Mouse (Mus musculus) bone marrow macrophage, adult 2 months (primary cell): ENCODE data around the gene Casp1. TPM values are rescaled to one million over a fixed set of nuclear protein-coding genes. Genes with fewer than 3 reads are reported as not detected.

Experiments
- H3K27ac ChIP-seq: 2 replicates; pipeline ENCODE4 v1.5.1; 2012; ENCODE audit warnings: low read depth, low read length; ENCODE audit not compliant: insufficient read depth
- H3K4me1 ChIP-seq: 2 replicates; pipeline ENCODE4 v1.6.1; 2012; ENCODE audit warnings: low read length; ENCODE audit not compliant: control insufficient read depth, insufficient read depth
- H3K4me3 ChIP-seq: 2 replicates; pipeline ENCODE4 v1.5.1; 2012; ENCODE audit warnings: mild to moderate bottlenecking, low read length, moderate library complexity; ENCODE audit not compliant: insufficient read depth
- CTCF ChIP-seq: IDR thresholded peaks from 2 replicates; pipeline ENCODE4 v1.5.1; 2012; ENCODE audit warnings: low read depth, mild to moderate bottlenecking, low read length, moderate library complexity
- POLR2A ChIP-seq: IDR thresholded peaks from 2 replicates; pipeline ENCODE4 v1.6.1; 2012; ENCODE audit warnings: mild to moderate bottlenecking, low read depth, low read length, borderline replicate concordance
- polyA plus RNA-seq: library from polyadenylated mRNA; stranded (reverse); fragments of >200 nt; gene quantifications from 2 replicates; pipeline ENCODE4 v1.2.4, GENCODE M21; 2012; ENCODE audit not compliant: missing spikeins, insufficient read depth, insufficient read length

Gene Casp1
- 135 TPM in 2 replicates for polyA plus RNA-seq

- H3K27ac ChIP-seq, result peak within 1 kb of the TSS; percentile 90
- no peak for TF ChIP-seq POLR2A
- no peak for TF ChIP-seq CTCF
- H3K4me3 ChIP-seq, result peak within 1 kb of the TSS; percentile 62
These were observed at the start of gene Casp1 for GRCm38 (mm10) chr9:5298329-5299131. Gene Casp1 (plus strand): TSS chr9:5298517.

GRCm38 (mm10) chr9:5263951-5264475, 34.3 kb upstream of the Casp1 start:
- H3K4me1 ChIP-seq, result no peaks in the 10 kb centered on the region
- no peak overlapping the region for H3K4me3 ChIP-seq
- H3K27ac ChIP-seq, result no peak overlapping the region
- no peak for TF ChIP-seq CTCF
- TF ChIP-seq POLR2A, result no peak

More at GRCm38 (mm10) chr9:5298329-5299131, at the start of gene Casp1:
- peaks cover 3% of the 10 kb centered on the region for H3K4me1 ChIP-seq

- Histone ChIP-seq H3K27ac (no peak overlapping the region), H3K4me1 (no peaks in the 10 kb centered on the region), H3K4me3 (no peak overlapping the region)
- TF ChIP-seq CTCF (no peak), POLR2A (no peak)
These were observed 28.0 kb upstream of the Casp1 start for GRCm38 (mm10) chr9:5270274-5270673.

- Histone ChIP-seq H3K27ac (no peak overlapping the region), H3K4me1 (no peaks in the 10 kb centered on the region), H3K4me3 (no peak overlapping the region)
- TF ChIP-seq POLR2A (no peak), CTCF (no peak)
These were observed 27.4 kb upstream of the Casp1 start for GRCm38 (mm10) chr9:5270884-5271283.

- H3K4me3 ChIP-seq, result no peak overlapping the region
- H3K4me1 ChIP-seq, result no peaks in the 10 kb centered on the region
- no peak overlapping the region for H3K27ac ChIP-seq
- TF ChIP-seq CTCF, result no peak
- TF ChIP-seq POLR2A, result no peak
These were observed 26.9 kb upstream of the Casp1 start for GRCm38 (mm10) chr9:5271334-5271845.

GRCm38 (mm10) chr9:5286071-5286470, 12.2 kb upstream of the Casp1 start:
- Histone ChIP-seq H3K27ac (no peak overlapping the region), H3K4me3 (no peak overlapping the region), H3K4me1 (no peaks in the 10 kb centered on the region)
- TF ChIP-seq POLR2A, result no peak
- TF ChIP-seq CTCF, result no peak

GRCm38 (mm10) chr9:5286597-5286996, 11.7 kb upstream of the Casp1 start:
- no peak overlapping the region for H3K27ac ChIP-seq
- no peak for TF ChIP-seq CTCF
- H3K4me3 ChIP-seq, result no peak overlapping the region
- no peaks in the 10 kb centered on the region for H3K4me1 ChIP-seq

GRCm38 (mm10) chr9:5296354-5297237, 1.7 kb upstream of the Casp1 start:
- H3K4me3 ChIP-seq, result no peak overlapping the region
- peaks cover 3% of the 10 kb centered on the region for H3K4me1 ChIP-seq
- H3K27ac ChIP-seq, result no peak overlapping the region
- TF ChIP-seq CTCF (no peak), POLR2A (no peak)

GRCm38 (mm10) chr9:5299132-5299381, 740 bp downstream of the Casp1 start:
- no peak for TF ChIP-seq POLR2A
- no peak for TF ChIP-seq CTCF
- H3K4me3 ChIP-seq, result peak overlapping the region; percentile 62
- H3K4me1 ChIP-seq, result peaks cover 3% of the 10 kb centered on the region
- H3K27ac ChIP-seq, result peak overlapping the region; percentile 90

- Histone ChIP-seq H3K27ac (peak within 1 kb of the TSS; percentile 86), H3K4me3 (peak within 1 kb of the TSS; percentile 67), H3K4me1 (peaks cover 10% of the 10 kb centered on the region)
- no peak for TF ChIP-seq CTCF
- no peak for TF ChIP-seq POLR2A
These were observed 10.2 kb downstream of the Casp1 start, which contains the start of gene Casp4 for GRCm38 (mm10) chr9:5308561-5308960. Gene Casp4 (plus strand): TSS chr9:5308828.
